Mouse (Mus musculus) MN1 (cell line): ENCODE data around the gene Cwc15.
"Not testable (repeated sequence)": the region's sequence is repeated elsewhere in the genome, so short reads cannot be mapped to it uniquely, and the experiment has no call there.

Experiments used
- DNase-seq: peaks from one replicate; pipeline ENCODE4 v3.0.0-alpha.2; 2016; ENCODE audit warnings: low spot score

Gene Cwc15

GRCm38 (mm10) chr9:14500023-14500915 is at the start of gene Cwc15, which contains the start of gene Kdm4d:
Cwc15 (plus strand) TSS chr9:14500617.
Kdm4d (minus strand) TSS chr9:14500482.
- peak; percentile 97 for DNase-seq

- DNase-seq, result not testable (repeated sequence)
Observed at GRCm38 (mm10) chr9:14451120-14451519, 49.3 kb upstream of the Cwc15 start.

GRCm38 (mm10) chr9:14456320-14456719 is 44.1 kb upstream of the Cwc15 start:
- DNase-seq, result no peak

GRCm38 (mm10) chr9:14462536-14462935 is 37.9 kb upstream of the Cwc15 start:
- not testable (repeated sequence) for DNase-seq

GRCm38 (mm10) chr9:14463668-14464067 is 36.7 kb upstream of the Cwc15 start:
- DNase-seq, result not testable (repeated sequence)

GRCm38 (mm10) chr9:14498896-14499705 is 1.3 kb upstream of the Cwc15 start:
- DNase-seq, result no peak

- no peak for DNase-seq
Observed at GRCm38 (mm10) chr9:14500916-14501424, 553 bp downstream of the Cwc15 start.

GRCm38 (mm10) chr9:14512633-14513445 is 12.4 kb downstream of the Cwc15 start:
- DNase-seq, result peak; percentile 17

- DNase-seq, result no peak
Observed at GRCm38 (mm10) chr9:14517296-14517695, 16.9 kb downstream of the Cwc15 start.

GRCm38 (mm10) chr9:14518105-14518504 is 17.7 kb downstream of the Cwc15 start:
- no peak for DNase-seq

- DNase-seq, result no peak
Observed at GRCm38 (mm10) chr9:14520971-14521670, 20.7 kb downstream of the Cwc15 start.

- no peak for DNase-seq
Observed at GRCm38 (mm10) chr9:14521695-14522094, 21.3 kb downstream of the Cwc15 start.

GRCm38 (mm10) chr9:14523408-14524043 is 23.1 kb downstream of the Cwc15 start:
- DNase-seq, result peak; percentile 55

- DNase-seq, result no peak
Observed at GRCm38 (mm10) chr9:14530004-14530403, 29.6 kb downstream of the Cwc15 start.

GRCm38 (mm10) chr9:14532283-14532682 is 31.9 kb downstream of the Cwc15 start:
- peak; percentile 33 for DNase-seq

GRCm38 (mm10) chr9:14533659-14534058 is 33.2 kb downstream of the Cwc15 start:
- DNase-seq, result no peak

GRCm38 (mm10) chr9:14534833-14535456 is 34.5 kb downstream of the Cwc15 start:
- no peak for DNase-seq

GRCm38 (mm10) chr9:14544034-14544757 is 43.8 kb downstream of the Cwc15 start:
- no peak for DNase-seq
